Mouse (Mus musculus) spleen, adult 2 months (tissue): ENCODE measurements around the gene Megf8.

Source experiments
- CTCF ChIP-seq: fragments of 200-500 bp; IDR thresholded peaks from 2 replicates; pipeline ENCODE4 v1.5.1; 2011; ENCODE audit warnings: mild to moderate bottlenecking, inconsistent platforms; ENCODE audit not compliant: insufficient read depth, insufficient read length, insufficient replicate concordance; ENCODE audit errors: extremely low read depth
- POLR2A ChIP-seq: fragments of 200-500 bp; IDR thresholded peaks from 2 replicates; pipeline ENCODE4 v1.6.1; 2011; ENCODE audit warnings: low read depth, low read length, inconsistent platforms

- no peak for TF ChIP-seq CTCF
- TF ChIP-seq POLR2A = no peak
Observed at GRCm38 (mm10) chr7:25382541-25382940, 65.6 kb downstream of the Megf8 start.
